Mouse (Mus musculus) myocyte (in vitro differentiated cells): ENCODE data around the gene Impg2.

Experiments used
- MYOD1 ChIP-seq, 3 experiments: IDR thresholded peaks; one replicate each; pipeline ENCODE4 v1.6.1; 2011; ENCODE audit warnings: control low read depth in 2 of 3, low read depth in 2 of 3, mild to moderate bottlenecking in 2 of 3, moderate library complexity in 1 of 3; ENCODE audit not compliant: insufficient read length in 2 of 3, control insufficient read depth in 1 of 3
- POLR2A ChIP-seq: IDR thresholded peaks from one replicate; pipeline ENCODE4 v1.6.1; 2011; ENCODE audit warnings: low read depth, mild to moderate bottlenecking, control low read depth, moderate library complexity; ENCODE audit not compliant: insufficient read length
- SRF ChIP-seq: IDR thresholded peaks from one replicate; pipeline ENCODE4 v1.6.1; 2011; ENCODE audit warnings: low read depth; ENCODE audit not compliant: control insufficient read depth, insufficient read length

- TF ChIP-seq SRF = no peak
- no peak for TF ChIP-seq MYOD1 (IDR thresholded peaks at IDR 0.05; ENCODE audit: control insufficient read depth in 1 of 3, insufficient read length in 2 of 3, low read depth in 2 of 3)
- no peak for TF ChIP-seq POLR2A
Observed at GRCm38 (mm10) chr16:56175867-56176581, 28.1 kb upstream of the Impg2 start.
